Mouse (Mus musculus) MEL-GATA-1-ER (cell line): ENCODE data around the gene Rxfp4.
A peak's percentile ranks its signal among the peaks of the same experiment; 100 is the strongest.

Experiments used
- DNase-seq: peaks from one replicate; pipeline ENCODE4 v3.0.0-alpha.2; 2012; ENCODE audit warnings: low read depth; ENCODE audit errors: extremely low read depth

The Rxfp4 gene

GRCm38 (mm10) chr3:88629244-88629643 is 23.7 kb downstream of the Rxfp4 start:
- no peak for DNase-seq

GRCm38 (mm10) chr3:88628766-88629165 is 24.2 kb downstream of the Rxfp4 start:
- no peak for DNase-seq

GRCm38 (mm10) chr3:88627535-88627934 is 25.4 kb downstream of the Rxfp4 start:
- peak; percentile 46 for DNase-seq

GRCm38 (mm10) chr3:88627114-88627513 is 25.8 kb downstream of the Rxfp4 start:
- peak; percentile 85 for DNase-seq

GRCm38 (mm10) chr3:88626316-88626715 is 26.6 kb downstream of the Rxfp4 start:
- DNase-seq: no peak

- DNase-seq: no peak
These were observed 27.4 kb downstream of the Rxfp4 start for GRCm38 (mm10) chr3:88625531-88625930.

- DNase-seq: no peak
These were observed 28.0 kb downstream of the Rxfp4 start for GRCm38 (mm10) chr3:88624951-88625350.

- DNase-seq: no peak
These were observed 28.6 kb downstream of the Rxfp4 start for GRCm38 (mm10) chr3:88624324-88624723.

GRCm38 (mm10) chr3:88623346-88624135 is 29.4 kb downstream of the Rxfp4 start:
- DNase-seq: peak; percentile 92

GRCm38 (mm10) chr3:88622941-88623345 is 30.0 kb downstream of the Rxfp4 start:
- DNase-seq: peak; percentile 81

- DNase-seq: peak; percentile 55
These were observed 30.6 kb downstream of the Rxfp4 start for GRCm38 (mm10) chr3:88622113-88622940.

GRCm38 (mm10) chr3:88621537-88622112 is 31.3 kb downstream of the Rxfp4 start:
- no peak for DNase-seq

- DNase-seq: peak; percentile 81
These were observed 31.9 kb downstream of the Rxfp4 start for GRCm38 (mm10) chr3:88620992-88621536.

GRCm38 (mm10) chr3:88620146-88620991 is 32.6 kb downstream of the Rxfp4 start:
- DNase-seq: peak; percentile 85

GRCm38 (mm10) chr3:88619113-88620097 is 33.5 kb downstream of the Rxfp4 start:
- DNase-seq: no peak

GRCm38 (mm10) chr3:88618074-88618871 is 34.7 kb downstream of the Rxfp4 start:
- DNase-seq: no peak

- no peak for DNase-seq
These were observed 35.9 kb downstream of the Rxfp4 start for GRCm38 (mm10) chr3:88616951-88617500.

GRCm38 (mm10) chr3:88615902-88616391 is 37.0 kb downstream of the Rxfp4 start:
- DNase-seq: no peak
